Mouse (Mus musculus): Measurements from ENCODE around the gene Runx3. TPM values are rescaled to one million over a fixed set of nuclear protein-coding genes. Genes with fewer than 3 reads are reported as not detected.

Gene Runx3
- polyA plus RNA-seq, 2 experiments = 6.3 to 11.1 TPM

- H3K9ac ChIP-seq (ENCODE audit: low read depth, low read length, severe bottlenecking) = no peak overlapping the region
- no peak overlapping the region for H3K4me2 ChIP-seq (replicated peaks; ENCODE audit: low read depth, low read length, severe bottlenecking)
- H3K27me3 ChIP-seq (ENCODE audit: control insufficient read depth, insufficient read depth, low read length) = no peaks in the 10 kb centered on the region
- H3K36me3 ChIP-seq (ENCODE audit: control insufficient read depth, insufficient read depth, low read length) = no peaks in the 10 kb centered on the region
- TF ChIP-seq POLR2A (IDR thresholded peaks at IDR 0.05; ENCODE audit: borderline replicate concordance, extremely low read depth, insufficient read depth, insufficient read length) = no peak
- H3K9me3 ChIP-seq (ENCODE audit: control insufficient read depth, low read length) = no peaks in the 10 kb centered on the region
- no peak overlapping the region for H3K4me3 ChIP-seq (replicated peaks; ENCODE audit: low read length)
- WGBS = 75% methylated on average over 13 of the region's 13 CpGs
- no peak overlapping the region for H3K27ac ChIP-seq (replicated peaks; ENCODE audit: low read depth, low read length)
- ATAC-seq (ENCODE audit: low FRiP score, low read depth) (no peak), DNase-seq (ENCODE audit: low spot score) (no peak)
- no peaks in the 10 kb centered on the region for H3K4me1 ChIP-seq (ENCODE audit: control insufficient read depth, insufficient read depth, low read length)
Observed at GRCm38 (mm10) chr4:135102019-135102740, 18.3 kb upstream of the Runx3 start.

GRCm38 (mm10) chr4:135102761-135103160 lies 17.7 kb upstream of the Runx3 start:
- Histone ChIP-seq H3K4me3 (replicated peaks; ENCODE audit: low read length) (no peak overlapping the region), H3K4me2 (replicated peaks; ENCODE audit: low read depth, low read length, severe bottlenecking) (no peak overlapping the region), H3K9me3 (ENCODE audit: control insufficient read depth, low read length) (no peaks in the 10 kb centered on the region), H3K36me3 (ENCODE audit: control insufficient read depth, insufficient read depth, low read length) (no peaks in the 10 kb centered on the region), H3K27me3 (ENCODE audit: control insufficient read depth, insufficient read depth, low read length) (no peaks in the 10 kb centered on the region), H3K9ac (ENCODE audit: low read depth, low read length, severe bottlenecking) (no peak overlapping the region), H3K4me1 (ENCODE audit: control insufficient read depth, insufficient read depth, low read length) (no peaks in the 10 kb centered on the region), H3K27ac (replicated peaks; ENCODE audit: low read depth, low read length) (no peak overlapping the region)
- WGBS = 18% methylated on average over 4 of the region's 4 CpGs
- TF ChIP-seq POLR2A (IDR thresholded peaks at IDR 0.05; ENCODE audit: borderline replicate concordance, extremely low read depth, insufficient read depth, insufficient read length) = no peak
- DNase-seq (ENCODE audit: low spot score) (no peak), ATAC-seq (ENCODE audit: low FRiP score, low read depth) (no peak)

- Histone ChIP-seq H3K4me3 (replicated peaks; ENCODE audit: low read length) (no peak overlapping the region), H3K9me3 (ENCODE audit: control insufficient read depth, low read length) (no peaks in the 10 kb centered on the region), H3K27me3 (ENCODE audit: control insufficient read depth, insufficient read depth, low read length) (no peaks in the 10 kb centered on the region), H3K4me2 (replicated peaks; ENCODE audit: low read depth, low read length, severe bottlenecking) (no peak overlapping the region), H3K27ac (replicated peaks; ENCODE audit: low read depth, low read length) (no peak overlapping the region), H3K9ac (ENCODE audit: low read depth, low read length, severe bottlenecking) (no peak overlapping the region), H3K4me1 (ENCODE audit: control insufficient read depth, insufficient read depth, low read length) (no peaks in the 10 kb centered on the region), H3K36me3 (ENCODE audit: control insufficient read depth, insufficient read depth, low read length) (no peaks in the 10 kb centered on the region)
- 39% methylated on average over 4 of the region's 5 CpGs for WGBS
- no peak for DNase-seq (ENCODE audit: low spot score)
- ATAC-seq (ENCODE audit: low FRiP score, low read depth) = no peak
- no peak for TF ChIP-seq POLR2A (IDR thresholded peaks at IDR 0.05; ENCODE audit: borderline replicate concordance, extremely low read depth, insufficient read depth, insufficient read length)
Observed at GRCm38 (mm10) chr4:135103800-135104199, 16.7 kb upstream of the Runx3 start.

- 43% methylated on average over 4 of the region's 4 CpGs for WGBS
- Histone ChIP-seq H3K4me1 (ENCODE audit: control insufficient read depth, insufficient read depth, low read length) (no peaks in the 10 kb centered on the region), H3K27ac (replicated peaks; ENCODE audit: low read depth, low read length) (no peak overlapping the region), H3K9me3 (ENCODE audit: control insufficient read depth, low read length) (peaks cover 5% of the 10 kb centered on the region), H3K27me3 (ENCODE audit: control insufficient read depth, insufficient read depth, low read length) (no peaks in the 10 kb centered on the region), H3K36me3 (ENCODE audit: control insufficient read depth, insufficient read depth, low read length) (no peaks in the 10 kb centered on the region), H3K9ac (ENCODE audit: low read depth, low read length, severe bottlenecking) (no peak overlapping the region), H3K4me3 (replicated peaks; ENCODE audit: low read length) (no peak overlapping the region), H3K4me2 (replicated peaks; ENCODE audit: low read depth, low read length, severe bottlenecking) (no peak overlapping the region)
- ATAC-seq (ENCODE audit: low FRiP score, low read depth) (no peak), DNase-seq (ENCODE audit: low spot score) (no peak)
- TF ChIP-seq POLR2A (IDR thresholded peaks at IDR 0.05; ENCODE audit: borderline replicate concordance, extremely low read depth, insufficient read depth, insufficient read length) = no peak
Observed at GRCm38 (mm10) chr4:135106968-135107367, 13.5 kb upstream of the Runx3 start.

- Histone ChIP-seq H3K27ac (replicated peaks; ENCODE audit: low read depth, low read length) (no peak overlapping the region), H3K9me3 (ENCODE audit: control insufficient read depth, low read length) (peaks cover 12% of the 10 kb centered on the region), H3K9ac (ENCODE audit: low read depth, low read length, severe bottlenecking) (no peak overlapping the region), H3K4me3 (replicated peaks; ENCODE audit: low read length) (no peak overlapping the region), H3K36me3 (ENCODE audit: control insufficient read depth, insufficient read depth, low read length) (no peaks in the 10 kb centered on the region), H3K4me2 (replicated peaks; ENCODE audit: low read depth, low read length, severe bottlenecking) (no peak overlapping the region), H3K4me1 (ENCODE audit: control insufficient read depth, insufficient read depth, low read length) (no peaks in the 10 kb centered on the region), H3K27me3 (ENCODE audit: control insufficient read depth, insufficient read depth, low read length) (no peaks in the 10 kb centered on the region)
- ATAC-seq (ENCODE audit: low FRiP score, low read depth) = no peak
- TF ChIP-seq POLR2A (IDR thresholded peaks at IDR 0.05; ENCODE audit: borderline replicate concordance, extremely low read depth, insufficient read depth, insufficient read length) = no peak
- DNase-seq (ENCODE audit: low spot score) = no peak
- WGBS = 73% methylated on average over 3 of the region's 3 CpGs
Observed at GRCm38 (mm10) chr4:135108666-135109065, 11.8 kb upstream of the Runx3 start.

All from limb, embryonic 14.5 days (tissue).